Mouse (Mus musculus) kidney, adult 2 months (tissue): ENCODE data around the gene Ugdh.

ENCODE experiments used
- CTCF ChIP-seq: fragments of 200-500 bp; conservative IDR thresholded peaks from 2 replicates; pipeline ENCODE4 v1.5.1; 2011; ENCODE audit warnings: low read depth, mild to moderate bottlenecking, control low read depth, low read length, moderate library complexity, mixed read lengths; ENCODE audit not compliant: insufficient read depth, insufficient read length
- POLR2A ChIP-seq: fragments of 200-500 bp; IDR thresholded peaks from one replicate; pipeline ENCODE4 v1.6.1; 2011; ENCODE audit warnings: low read depth, low read length, control low read depth

DNA sequence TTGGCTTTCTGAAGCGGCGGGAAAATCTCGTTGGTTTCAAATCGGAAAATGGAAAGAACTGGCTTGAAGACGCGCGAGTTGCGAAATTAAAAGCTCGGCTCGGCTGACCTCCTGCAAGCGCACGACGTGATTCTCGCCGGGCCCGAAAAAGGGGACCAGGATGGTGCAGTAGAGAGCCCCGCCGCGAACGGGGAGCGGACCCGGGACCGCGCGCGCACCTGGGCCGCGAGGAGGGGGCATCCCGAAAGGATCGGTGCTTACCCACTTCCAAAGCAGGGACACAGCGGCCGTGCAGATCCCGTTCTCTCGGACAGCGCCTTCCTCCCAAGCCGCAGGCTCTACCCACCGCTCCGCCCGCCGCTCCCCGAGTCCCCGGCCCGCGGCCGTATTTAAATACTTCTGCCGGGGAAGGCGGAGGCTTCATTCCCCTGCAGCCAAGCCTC, 365 bp downstream of the Ugdh start:
- no peak for TF ChIP-seq CTCF
- TF ChIP-seq POLR2A = peak; percentile 53
